Mouse (Mus musculus): Measurements from ENCODE around the gene Mmp27. TPM values are rescaled to one million over a fixed set of nuclear protein-coding genes. Genes with fewer than 3 reads are reported as not detected.

Mmp27 gene
- not detected in 2 replicates for polyA plus RNA-seq (2012; rRNA removed)

- no peak for DNase-seq (ENCODE audit: extremely low spot score in 1 of 2, low spot score in 1 of 2)
Measured at GRCm38 (mm10) chr9:7571162-7571561, at the start of gene Mmp27. Gene Mmp27, plus strand, starts transcription at chr9:7571396.

DNA sequence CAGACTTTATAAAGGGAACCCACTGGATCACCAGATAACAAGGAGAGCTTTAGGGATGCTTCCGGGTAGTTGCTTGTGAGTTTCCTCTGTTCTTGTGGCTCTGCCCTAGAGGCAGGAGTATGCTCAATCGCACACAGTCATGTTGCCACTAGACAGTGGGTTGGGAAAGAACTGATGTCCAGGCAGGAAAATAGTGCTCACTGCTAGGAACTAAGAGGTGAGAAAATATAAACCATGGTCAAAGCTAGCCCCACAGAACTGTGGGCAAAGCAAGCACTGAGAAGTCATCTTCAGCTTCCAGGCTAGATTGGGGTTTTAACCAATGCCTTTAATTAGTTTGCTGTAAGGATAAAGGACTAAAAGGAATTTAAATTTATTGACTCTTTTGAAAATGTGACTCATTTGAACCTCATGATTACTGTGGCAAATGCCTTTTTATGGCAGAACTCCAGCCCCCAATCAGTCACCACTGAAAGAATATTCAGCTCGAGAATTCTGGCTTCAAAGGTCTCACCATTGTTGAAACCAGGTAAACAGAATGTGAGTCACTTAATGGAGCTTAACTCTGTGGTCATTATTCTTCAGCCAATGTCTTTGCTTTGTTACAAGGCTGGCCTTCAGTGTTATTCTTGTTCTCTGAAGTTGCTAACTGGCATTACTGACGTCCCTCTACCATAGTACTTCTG, 44.8 kb upstream of the Mmp27 start:
- DNase-seq (ENCODE audit: extremely low spot score in 1 of 2, low spot score in 1 of 2): no peak

- DNase-seq (ENCODE audit: extremely low spot score in 1 of 2, low spot score in 1 of 2): no peak
Measured at GRCm38 (mm10) chr9:7542763-7543162, 28.4 kb upstream of the Mmp27 start.

DNA sequence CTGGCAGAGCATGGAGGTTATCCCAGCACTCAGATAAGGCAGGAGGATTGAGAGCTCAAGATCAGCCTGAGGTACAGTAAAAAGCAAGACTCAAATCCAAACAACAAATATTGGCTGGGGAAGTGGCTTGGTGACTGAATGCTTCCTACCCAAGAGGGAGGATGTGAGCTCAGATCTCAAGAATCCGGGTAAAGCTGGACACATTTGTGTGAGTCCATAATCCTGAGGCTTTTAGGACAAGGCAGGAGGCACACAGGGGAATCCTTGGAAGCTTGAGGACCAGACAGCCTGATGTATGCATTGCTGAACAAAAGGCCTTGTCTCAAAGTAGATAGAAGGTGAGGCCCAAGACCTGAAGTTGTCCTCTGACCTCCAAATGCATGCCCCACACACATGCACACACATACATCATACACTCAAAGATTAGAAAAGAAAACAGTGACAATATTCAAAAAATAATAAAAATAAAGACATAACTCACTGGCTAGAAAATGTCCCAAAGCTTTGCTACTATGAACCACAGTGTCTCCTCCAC, 26.2 kb upstream of the Mmp27 start:
- DNase-seq (ENCODE audit: extremely low spot score in 1 of 2, low spot score in 1 of 2): no peak

- DNase-seq (ENCODE audit: extremely low spot score in 1 of 2, low spot score in 1 of 2): no peak
Measured at GRCm38 (mm10) chr9:7545471-7545870, 25.7 kb upstream of the Mmp27 start.

GRCm38 (mm10) chr9:7545920-7546319, 25.3 kb upstream of the Mmp27 start:
- DNase-seq (ENCODE audit: extremely low spot score in 1 of 2, low spot score in 1 of 2): no peak

- no peak for DNase-seq (ENCODE audit: extremely low spot score in 1 of 2, low spot score in 1 of 2)
Measured at GRCm38 (mm10) chr9:7551943-7552342, 19.3 kb upstream of the Mmp27 start.

GRCm38 (mm10) chr9:7553536-7553935, 17.7 kb upstream of the Mmp27 start:
- DNase-seq (ENCODE audit: extremely low spot score in 1 of 2, low spot score in 1 of 2): no peak

DNA sequence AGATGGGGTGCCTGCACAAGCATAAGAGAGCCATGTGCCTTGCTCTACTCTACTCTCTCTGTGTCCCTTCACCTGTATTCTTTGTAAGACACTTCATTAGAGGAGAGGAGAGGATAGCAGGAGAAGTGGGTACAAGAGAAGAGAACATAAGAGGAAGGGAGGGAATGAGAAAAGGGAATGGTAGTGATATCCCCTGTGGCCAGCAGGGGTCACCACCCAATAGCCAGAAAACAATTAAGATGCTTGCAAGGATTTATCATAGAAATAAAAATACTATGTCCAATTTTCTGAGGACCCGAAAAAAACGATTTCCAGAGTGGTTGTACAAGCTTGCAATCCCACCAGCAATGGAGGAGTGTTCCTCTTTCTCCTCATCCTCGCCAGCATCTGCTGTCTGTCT, 16.8 kb upstream of the Mmp27 start:
- DNase-seq (ENCODE audit: extremely low spot score in 1 of 2, low spot score in 1 of 2): peak in 1 of 2 experiments; percentile 19

- DNase-seq (ENCODE audit: extremely low spot score in 1 of 2, low spot score in 1 of 2): no peak
Measured at GRCm38 (mm10) chr9:7558221-7559017, 12.8 kb upstream of the Mmp27 start, which contains the start of gene Mmp8. Gene Mmp8, plus strand, starts transcription at chr9:7558456.

- DNase-seq (ENCODE audit: extremely low spot score in 1 of 2, low spot score in 1 of 2): no peak
Measured at GRCm38 (mm10) chr9:7560026-7560425, 11.2 kb upstream of the Mmp27 start.

- no peak for DNase-seq (ENCODE audit: extremely low spot score in 1 of 2, low spot score in 1 of 2)
Measured at GRCm38 (mm10) chr9:7567376-7567775, 3.8 kb upstream of the Mmp27 start.

DNA sequence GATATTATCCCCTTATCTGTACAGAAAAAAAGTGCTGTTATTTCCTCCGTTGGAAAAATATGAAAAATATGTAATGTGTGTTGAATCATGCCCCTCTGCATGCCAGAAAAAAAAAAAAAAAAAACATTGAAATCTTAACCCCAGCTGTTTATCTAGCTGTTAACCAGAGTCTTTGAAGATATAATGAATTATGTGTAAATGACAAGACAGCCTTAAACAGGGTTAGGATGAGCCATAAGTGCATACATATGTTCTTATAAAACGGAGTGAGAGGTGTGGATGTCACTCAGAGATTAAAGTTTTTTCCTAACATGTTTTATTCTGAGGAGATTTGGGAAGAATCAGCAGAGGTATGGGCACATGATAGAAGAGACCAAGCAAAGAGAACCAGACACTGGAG, 3.3 kb upstream of the Mmp27 start:
- DNase-seq (ENCODE audit: extremely low spot score in 1 of 2, low spot score in 1 of 2): no peak

DNA sequence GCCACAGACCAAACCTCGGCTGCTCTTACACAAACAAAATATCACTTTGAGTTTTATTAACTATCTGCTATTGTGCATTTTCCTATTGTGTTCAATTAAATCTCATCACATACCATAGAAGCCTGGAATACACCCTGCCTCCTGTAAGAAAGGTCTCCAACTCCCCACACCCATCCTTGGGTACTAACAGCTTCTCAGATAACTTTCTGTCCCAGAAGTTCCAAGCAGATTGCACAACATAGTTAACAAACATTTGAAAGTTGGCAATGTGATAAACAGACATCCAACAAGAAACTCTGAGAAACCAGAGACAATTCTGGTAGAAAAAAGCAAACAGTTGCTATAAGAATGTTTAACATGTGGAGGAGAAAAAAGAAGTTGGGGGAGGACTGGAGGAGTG, 711 bp upstream of the Mmp27 start:
- no peak for DNase-seq (ENCODE audit: extremely low spot score in 1 of 2, low spot score in 1 of 2)

- DNase-seq (ENCODE audit: extremely low spot score in 1 of 2, low spot score in 1 of 2): no peak
Measured at GRCm38 (mm10) chr9:7572188-7572587, 992 bp downstream of the Mmp27 start.

DNA sequence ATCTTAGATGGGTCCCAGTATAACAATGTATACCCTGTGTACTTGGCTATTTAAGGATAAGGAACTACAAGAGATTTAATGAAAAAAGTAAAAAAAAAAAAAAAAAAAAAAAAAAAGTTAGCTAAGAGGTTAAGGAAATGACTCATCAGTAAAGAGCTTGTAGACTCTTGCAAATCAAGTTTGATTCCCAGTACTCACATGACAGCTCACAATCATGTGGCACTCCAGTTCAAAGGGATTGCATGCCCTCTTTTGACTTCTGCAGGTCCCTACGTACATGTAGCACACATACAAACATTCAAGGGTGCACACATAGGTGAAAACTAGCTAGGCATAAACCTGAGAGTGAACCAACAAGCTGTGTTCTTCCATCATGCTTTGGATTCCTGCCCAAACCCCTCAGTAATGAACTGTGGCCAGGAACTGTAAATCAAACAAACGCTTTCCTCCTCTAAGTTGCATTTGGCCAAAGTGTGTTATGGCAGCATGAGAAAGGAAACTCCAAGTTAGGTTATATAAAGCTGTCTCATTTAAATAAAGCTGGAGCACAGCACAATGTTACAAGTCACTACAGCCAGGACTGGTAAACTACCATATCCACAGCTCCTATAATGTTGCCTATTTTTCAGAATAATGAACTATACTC, 1.6 kb downstream of the Mmp27 start:
- no peak for DNase-seq (ENCODE audit: extremely low spot score in 1 of 2, low spot score in 1 of 2)

GRCm38 (mm10) chr9:7575526-7575925, 4.3 kb downstream of the Mmp27 start:
- DNase-seq (ENCODE audit: extremely low spot score in 1 of 2, low spot score in 1 of 2): no peak

DNA sequence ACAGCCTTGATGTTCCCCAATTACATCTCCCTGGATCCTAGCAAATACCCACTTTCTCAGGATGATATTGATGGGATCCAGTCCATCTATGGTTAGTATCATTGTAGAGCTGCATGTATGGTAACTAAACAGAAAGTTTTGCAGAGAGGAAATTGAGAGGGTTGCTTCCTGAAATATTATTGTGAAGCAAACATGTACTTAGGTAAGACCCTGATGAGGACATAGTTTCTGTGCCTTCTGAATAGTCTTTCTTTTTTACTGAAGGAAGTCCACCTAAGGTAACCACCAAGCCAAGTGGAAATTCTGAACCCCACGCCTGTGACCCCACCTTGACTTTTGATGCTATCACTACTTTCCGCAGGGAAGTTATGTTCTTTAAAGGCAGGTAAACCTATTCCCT, 6.2 kb downstream of the Mmp27 start:
- DNase-seq (ENCODE audit: extremely low spot score in 1 of 2, low spot score in 1 of 2): no peak

- no peak for DNase-seq (ENCODE audit: extremely low spot score in 1 of 2, low spot score in 1 of 2)
Measured at GRCm38 (mm10) chr9:7590063-7590462, 18.9 kb downstream of the Mmp27 start.

DNA sequence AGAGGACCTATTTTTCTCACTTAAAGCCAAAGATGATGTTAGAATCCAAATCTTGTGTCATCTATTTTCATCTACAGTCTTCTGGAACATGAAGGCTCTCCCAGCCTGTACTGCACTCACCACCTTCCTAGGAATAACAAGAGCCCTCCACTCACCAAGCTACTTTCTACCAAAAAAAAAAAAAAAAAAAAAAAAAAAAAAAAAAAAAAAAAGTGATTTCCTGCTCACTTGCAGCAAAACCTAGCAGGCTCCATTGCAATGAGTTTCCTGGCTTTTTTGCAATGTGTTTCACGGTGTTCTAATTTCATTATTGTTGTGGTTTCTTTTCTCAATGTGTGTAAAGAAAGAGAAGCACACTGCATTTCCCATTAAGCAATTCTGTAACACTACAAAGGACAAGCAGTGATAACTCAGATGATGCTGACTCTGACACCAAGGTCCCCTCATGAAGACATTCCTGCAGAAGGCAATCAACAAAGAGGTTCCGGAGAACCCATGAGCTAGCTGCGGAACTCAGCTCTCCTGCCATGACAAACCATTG, 22.1 kb downstream of the Mmp27 start:
- DNase-seq (ENCODE audit: extremely low spot score in 1 of 2, low spot score in 1 of 2): no peak
